Mouse (Mus musculus) embryo, embryonic 10 days (tissue): Measurements from ENCODE around the gene Ralgapb.

Experiments
- DNase-seq: peaks from one replicate; pipeline ENCODE4 v3.0.0-alpha.2; 2015; ENCODE audit warnings: low spot score

Gene Ralgapb

GRCm38 (mm10) chr2:158513821-158514336 lies 104.2 kb downstream of the Ralgapb start:
- no peak for DNase-seq

- no peak for DNase-seq
Observed at GRCm38 (mm10) chr2:158518583-158518982, 108.9 kb downstream of the Ralgapb start.

DNA sequence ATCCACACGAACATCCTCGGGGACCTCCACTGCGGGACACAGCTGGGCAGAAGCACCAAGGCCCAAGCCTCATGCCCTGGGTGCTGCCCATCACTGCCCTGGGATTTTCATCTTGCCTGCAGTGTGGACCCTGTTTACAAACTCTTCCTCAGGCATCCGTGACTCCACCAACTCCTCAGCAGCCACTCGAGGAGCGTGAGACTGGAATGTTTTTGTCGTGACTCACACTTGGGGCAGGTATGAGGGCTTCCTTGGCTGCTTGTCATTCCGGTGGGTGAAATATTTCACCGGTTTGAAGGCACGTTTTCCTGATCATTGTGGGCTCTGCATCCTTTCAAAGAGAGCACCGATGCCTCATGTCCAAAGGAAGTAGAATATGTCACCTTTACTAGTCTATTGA lies 109.4 kb downstream of the Ralgapb start:
- DNase-seq: no peak

DNA sequence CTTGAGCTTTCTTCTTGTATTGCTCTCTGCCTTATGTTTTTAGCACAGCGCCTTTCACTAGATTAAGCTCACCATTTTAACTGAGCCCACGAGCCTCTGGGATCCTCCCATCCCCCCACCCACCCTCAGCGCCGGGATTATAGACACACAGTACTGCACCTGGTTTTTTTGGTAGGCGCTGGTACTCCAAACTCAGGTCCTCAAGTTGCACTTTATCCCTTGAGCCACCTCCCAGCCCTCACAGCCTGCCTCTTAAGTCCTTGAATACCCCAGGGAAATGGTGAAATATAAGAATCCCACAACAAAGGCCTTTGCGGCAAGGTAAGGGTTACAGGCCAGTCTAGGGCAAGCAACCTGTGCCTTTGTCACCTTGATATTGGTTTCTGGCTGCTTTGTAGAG lies 110.2 kb downstream of the Ralgapb start:
- no peak for DNase-seq

- no peak for DNase-seq
Observed at GRCm38 (mm10) chr2:158523060-158523459, 113.4 kb downstream of the Ralgapb start.

DNA sequence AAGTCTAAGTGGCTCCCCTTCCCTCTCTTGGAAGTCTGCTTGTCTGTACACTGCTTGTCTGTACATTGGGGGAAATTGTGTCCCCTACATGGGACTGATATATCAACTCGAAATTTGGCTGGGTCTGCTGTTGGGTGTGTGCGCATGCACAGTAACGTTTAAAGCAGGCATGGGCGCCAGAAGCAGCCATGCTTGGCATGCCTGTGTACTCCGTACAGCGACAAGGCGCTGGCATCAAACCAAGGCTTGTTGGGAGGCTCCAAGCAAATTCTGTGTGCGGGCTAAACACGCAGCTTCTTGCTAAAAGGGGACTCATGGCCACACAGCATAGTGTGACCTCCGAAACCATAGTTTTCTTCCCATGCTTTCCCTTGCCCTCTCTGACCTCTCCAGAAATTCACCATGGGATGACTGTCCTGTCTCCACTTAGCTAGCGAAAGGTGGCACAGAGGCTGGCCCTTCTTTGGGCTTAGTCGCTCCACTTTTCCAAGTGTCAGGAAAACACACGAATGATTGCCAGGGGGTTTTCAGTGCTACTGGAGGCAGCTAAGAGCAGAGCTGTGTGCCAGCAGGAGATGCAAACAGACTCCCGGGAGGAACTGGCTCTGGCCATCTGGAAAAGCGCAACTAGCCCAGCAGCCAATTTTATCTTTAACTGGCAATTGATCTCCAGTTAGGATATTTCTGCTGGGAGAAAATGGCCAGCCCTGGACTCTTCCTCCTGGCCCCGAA lies 114.6 kb downstream of the Ralgapb start:
- DNase-seq: no peak

DNA sequence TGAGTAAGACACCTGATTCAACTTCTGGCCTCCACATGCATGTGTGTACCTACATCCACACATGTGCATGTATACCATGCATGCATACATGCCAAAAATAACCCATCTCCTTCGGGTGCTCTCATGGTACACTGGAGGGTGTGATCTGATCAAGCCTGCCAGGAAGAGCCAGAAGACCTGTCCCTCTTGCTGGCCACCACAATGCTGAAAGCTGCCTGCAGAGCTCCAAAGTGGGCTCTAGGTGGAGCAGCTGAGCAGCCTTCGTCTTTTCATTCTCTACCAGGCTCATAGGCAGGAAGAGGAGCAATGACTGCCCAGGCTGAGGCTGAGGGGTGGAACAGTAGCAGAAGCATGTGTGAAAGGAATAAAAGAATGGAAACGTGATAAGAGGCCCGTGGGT lies 124.4 kb downstream of the Ralgapb start:
- DNase-seq: peak; percentile 74

- DNase-seq: no peak
Observed at GRCm38 (mm10) chr2:158534559-158534958, 124.9 kb downstream of the Ralgapb start.

- peak; percentile 61 for DNase-seq
Observed at GRCm38 (mm10) chr2:158539433-158540305, 130.0 kb downstream of the Ralgapb start.

- DNase-seq: no peak
Observed at GRCm38 (mm10) chr2:158541286-158541685, 131.6 kb downstream of the Ralgapb start.

DNA sequence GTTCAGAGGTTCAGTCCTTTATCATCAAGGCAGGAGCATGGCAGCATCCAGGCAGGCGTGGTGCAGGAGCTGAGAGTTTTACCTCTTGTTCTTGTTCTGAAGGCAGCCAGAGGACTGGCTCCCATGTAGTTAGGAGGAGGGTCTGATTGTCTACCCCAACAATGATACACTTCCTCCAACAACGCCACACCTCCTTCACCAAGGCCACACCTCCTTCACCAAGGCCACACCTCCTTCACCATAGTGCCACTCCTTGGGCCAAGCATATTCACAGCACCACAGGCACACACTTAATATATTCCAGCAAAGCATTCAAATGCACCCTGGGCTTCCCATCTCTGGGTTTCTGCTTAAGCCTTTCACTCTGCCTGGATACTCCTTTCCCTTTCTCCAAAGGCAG lies 135.6 kb downstream of the Ralgapb start:
- DNase-seq: no peak

GRCm38 (mm10) chr2:158546751-158547150 lies 137.1 kb downstream of the Ralgapb start:
- DNase-seq: peak; percentile 92
